Mouse (Mus musculus) liver, embryonic 14.5 days (tissue): ENCODE data around the gene Nxf7. TPM values are rescaled to one million over a fixed set of nuclear protein-coding genes. Genes with fewer than 3 reads are reported as not detected.
"Not testable (repeated sequence)": the region's sequence is repeated elsewhere in the genome, so short reads cannot be mapped to it uniquely, and the experiment has no call there.

Source experiments
- ATAC-seq: fragments of 200-750 bp; cut with Nextera tagmentation; 2 replicates; pipeline ENCODE4 v1.8.0; 2017; ENCODE audit warnings: moderate number of reproducible peaks, mild to moderate bottlenecking, moderate library complexity; ENCODE audit not compliant: insufficient read depth
- DNase-seq, 3 experiments: peaks; one replicate each; pipeline ENCODE4 v3.0.0-alpha.2; 2012 to 2013; ENCODE audit warnings: low read depth in 3 of 3, low spot score in 3 of 3
- H3K27ac ChIP-seq: fragments of 300-500 bp; sonication (generic); 2 replicates; pipeline ENCODE4 v1.5.1; 2014; ENCODE audit warnings: moderate library complexity, mild to moderate bottlenecking, control low read depth, inconsistent platforms
- H3K27me3 ChIP-seq: fragments of 300-500 bp; sonication (generic); 2 replicates; pipeline ENCODE4 v1.6.1; 2014; ENCODE audit warnings: mild to moderate bottlenecking, low read length, moderate library complexity; ENCODE audit not compliant: control insufficient read depth, insufficient read depth
- H3K36me3 ChIP-seq: fragments of 300-500 bp; sonication (generic); replicated peaks from 2 replicates; pipeline ENCODE4 v1.6.1; 2014; ENCODE audit warnings: low read depth; ENCODE audit not compliant: control insufficient read depth, insufficient read depth
- H3K4me1 ChIP-seq, 2 experiments: fragments of 200-500 bp in 1 of 2; fragments of 300-500 bp in 1 of 2; sonication (generic) in 1 of 2; replicated peaks; 2 replicates each; pipeline ENCODE4 v1.6.1; 2012 to 2014; ENCODE audit warnings: antibody characterized with exemption in 1 of 2, inconsistent platforms in 1 of 2, low read length in 1 of 2; ENCODE audit not compliant: control insufficient read depth in 2 of 2, insufficient read depth in 2 of 2
- H3K4me2 ChIP-seq: fragments of 300-500 bp; sonication (generic); 2 replicates; pipeline ENCODE4 v1.6.1; 2014; ENCODE audit warnings: low read depth, mild to moderate bottlenecking, control low read depth, moderate library complexity
- H3K4me3 ChIP-seq, 2 experiments: fragments of 200-500 bp in 1 of 2; fragments of 300-500 bp in 1 of 2; sonication (generic) in 1 of 2; 2 replicates each; pipeline ENCODE4 v1.5.1; 2012 to 2014; ENCODE audit warnings: low read depth in 2 of 2, low read length in 2 of 2, mild to moderate bottlenecking in 2 of 2, control low read depth in 1 of 2, inconsistent platforms in 1 of 2, moderate library complexity in 1 of 2; ENCODE audit not compliant: insufficient read depth in 1 of 2
- H3K9ac ChIP-seq: fragments of 300-500 bp; sonication (generic); replicated peaks from 2 replicates; pipeline ENCODE4 v1.6.1; 2014; ENCODE audit warnings: mild to moderate bottlenecking, control low read depth, moderate library complexity
- H3K9me3 ChIP-seq: fragments of 300-500 bp; sonication (generic); 2 replicates; pipeline ENCODE4 v1.6.1; 2016; ENCODE audit warnings: low read length, mixed read lengths; ENCODE audit not compliant: control insufficient read depth
- CTCF ChIP-seq: IDR thresholded peaks from 2 replicates; pipeline ENCODE4 v1.5.1; 2016; ENCODE audit warnings: antibody characterized with exemption, low read depth, control low read depth
- EP300 ChIP-seq: IDR thresholded peaks from 2 replicates; pipeline ENCODE4 v1.6.1; 2016; ENCODE audit warnings: antibody characterized with exemption, low read depth
- WGBS: fragments of 180-500 bp; shearing (Covaris S2); extraction: QIAGEN DNeasy Blood & Tissue Kit; methylation state at CpG from one replicate; pipeline ENCODE4 v1.1.7; 2014; ENCODE audit not compliant: insufficient replicate concordance; 5-methylcytosine and 5-hydroxymethylcytosine counted together
- polyA plus RNA-seq, 2 experiments: library from polyadenylated mRNA; depleted of rRNA in 1 of 2; stranded (reverse) in 1 of 2; unstranded in 1 of 2; fragments of >200 nt; fragmentation: Nextera tagmentation in 1 of 2; extraction: Ambion mirVana in 1 of 2; gene quantifications; 2 replicates each; pipeline versions ENCODE4 v1.2.1 to v1.2.3; 2012 to 2014

Gene Nxf7
- polyA plus RNA-seq, 2 experiments: 0.18 TPM; not detected in 1

DNA sequence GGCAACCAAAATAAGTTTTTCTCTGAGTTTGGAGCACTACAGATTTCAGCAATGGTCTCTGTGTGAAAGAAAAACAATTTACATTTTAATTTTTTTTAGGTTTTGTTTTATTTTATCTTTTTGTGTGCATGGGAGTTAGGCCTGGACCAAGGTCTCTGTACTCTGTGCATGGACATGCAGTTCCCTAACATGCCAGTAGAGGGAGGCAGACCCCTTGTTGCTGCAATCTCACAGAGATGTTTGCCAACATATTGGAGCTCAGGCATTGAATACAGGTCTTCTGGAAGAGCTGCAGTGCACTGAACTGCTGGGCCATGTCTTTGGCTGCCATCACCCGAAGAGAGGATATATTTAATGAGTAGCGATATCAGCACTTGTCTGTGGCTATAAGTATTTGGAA lies 29.1 kb downstream of the Nxf7 start:
- not testable (repeated sequence) for H3K4me2 ChIP-seq, DNase-seq, H3K9ac ChIP-seq, H3K36me3 ChIP-seq, H3K27ac ChIP-seq, H3K27me3 ChIP-seq, ATAC-seq, H3K4me1 ChIP-seq, H3K4me3 ChIP-seq, H3K9me3 ChIP-seq
- 0% methylated on average over 1 of the region's 2 CpGs for WGBS
- TF ChIP-seq CTCF: peak; percentile 76

- H3K4me1 ChIP-seq, H3K4me3 ChIP-seq, H3K9me3 ChIP-seq, H3K9ac ChIP-seq, H3K36me3 ChIP-seq, H3K27ac ChIP-seq, H3K27me3 ChIP-seq, ATAC-seq, H3K4me2 ChIP-seq, DNase-seq: not testable (repeated sequence)
- 32% methylated on average over 4 of the region's 4 CpGs for WGBS
These were observed 33.6 kb downstream of the Nxf7 start for GRCm38 (mm10) chrX:135564934-135565333.

DNA sequence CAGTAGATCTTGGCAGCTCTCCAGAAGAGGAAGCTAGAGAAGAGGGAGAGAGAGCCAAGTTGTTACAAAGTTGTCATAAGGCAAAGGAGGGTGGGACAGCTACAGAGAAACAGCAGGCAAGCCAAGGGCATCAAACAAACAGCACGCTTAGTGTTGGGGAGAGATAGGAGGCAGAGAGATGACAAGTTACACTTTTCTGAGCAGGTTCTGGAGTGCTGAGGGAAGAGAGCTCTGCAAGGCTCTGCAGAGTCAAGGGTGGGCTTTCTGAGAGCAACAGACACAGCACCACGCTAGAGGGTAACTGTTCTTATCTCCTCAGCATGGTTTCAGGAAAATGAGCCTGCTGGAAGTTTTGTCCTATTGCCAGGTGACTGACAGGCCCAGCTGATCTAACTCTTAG lies 35.7 kb downstream of the Nxf7 start:
- Histone ChIP-seq H3K4me1 (no peaks in the 10 kb centered on the region), H3K4me3 (no peak overlapping the region), H3K4me2 (no peak overlapping the region), H3K27me3 (no peaks in the 10 kb centered on the region), H3K9me3 (no peaks in the 10 kb centered on the region), H3K9ac (no peak overlapping the region), H3K27ac (no peak overlapping the region), H3K36me3 (no peaks in the 10 kb centered on the region)
- TF ChIP-seq CTCF (no peak), EP300 (no peak)
- DNase-seq (no peak), ATAC-seq (no peak)
- 28% methylated on average over 2 of the region's 2 CpGs for WGBS

GRCm38 (mm10) chrX:135561693-135562092 lies 36.9 kb downstream of the Nxf7 start:
- H3K27me3 ChIP-seq, H3K9ac ChIP-seq, H3K4me3 ChIP-seq, H3K27ac ChIP-seq, ATAC-seq, H3K36me3 ChIP-seq, DNase-seq, H3K4me1 ChIP-seq, H3K4me2 ChIP-seq, H3K9me3 ChIP-seq: not testable (repeated sequence)
- 17% methylated on average over 2 of the region's 2 CpGs for WGBS

GRCm38 (mm10) chrX:135560933-135561332 lies 37.6 kb downstream of the Nxf7 start:
- H3K9me3 ChIP-seq, H3K4me2 ChIP-seq, DNase-seq, H3K36me3 ChIP-seq, ATAC-seq, H3K27me3 ChIP-seq, H3K27ac ChIP-seq, H3K9ac ChIP-seq, H3K4me3 ChIP-seq, H3K4me1 ChIP-seq: not testable (repeated sequence)
- peak; percentile 48; the same call in 1 of the 2 replicates for TF ChIP-seq CTCF
- WGBS: 4% methylated on average over 4 of the region's 4 CpGs

DNA sequence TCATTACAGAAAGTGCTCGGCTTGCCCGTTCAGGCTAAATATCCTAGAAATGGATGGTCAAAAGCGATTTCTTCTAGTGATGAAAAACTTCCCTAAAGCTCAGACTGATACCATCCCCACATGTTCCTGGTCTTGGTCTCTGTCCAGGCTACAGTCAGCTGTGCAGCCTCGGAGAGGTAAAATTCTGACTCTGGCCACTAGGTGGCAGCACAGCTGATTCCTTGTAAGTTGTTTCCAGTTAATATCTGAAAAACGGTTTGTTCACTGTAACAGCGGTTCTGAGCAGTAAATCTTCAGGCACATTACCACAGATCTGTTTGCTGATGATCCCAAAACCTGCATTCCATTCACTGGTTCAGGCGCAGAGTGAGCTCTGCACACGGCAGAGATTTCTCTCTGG lies 38.9 kb downstream of the Nxf7 start:
- not testable (repeated sequence) for H3K9ac ChIP-seq, H3K27ac ChIP-seq, DNase-seq, H3K4me1 ChIP-seq, H3K4me3 ChIP-seq, ATAC-seq, H3K36me3 ChIP-seq, H3K9me3 ChIP-seq, H3K4me2 ChIP-seq, H3K27me3 ChIP-seq
- peak; percentile 46 for TF ChIP-seq CTCF
- 22% methylated on average over 8 of the region's 8 CpGs for WGBS

Other genes with a start within 250 kb of the Nxf7 start
- not detected in 2 replicates for gene Gm5128, start 225.5 kb downstream of the Nxf7 start, polyA plus RNA-seq (2012; rRNA removed)
- gene Gm5128, start 225.5 kb downstream of the Nxf7 start, polyA plus RNA-seq (2014; fragmentation: Nextera tagmentation; extraction: Ambion mirVana): not detected in 2 replicates
- gene Gm7903, start 164.9 kb downstream of the Nxf7 start, polyA plus RNA-seq (2012; rRNA removed): not detected in 2 replicates
- not detected in 2 replicates for gene Gm7903, start 164.9 kb downstream of the Nxf7 start, polyA plus RNA-seq (2014; fragmentation: Nextera tagmentation; extraction: Ambion mirVana)
- gene AV320801, start 104.2 kb downstream of the Nxf7 start, polyA plus RNA-seq (2012; rRNA removed): not detected in 2 replicates
- gene AV320801, start 104.2 kb downstream of the Nxf7 start, polyA plus RNA-seq (2014; fragmentation: Nextera tagmentation; extraction: Ambion mirVana): not detected in 2 replicates
- gene Prame, start 28.9 kb upstream of the Nxf7 start, polyA plus RNA-seq (2012; rRNA removed): not detected in 2 replicates
- gene Prame, start 28.9 kb upstream of the Nxf7 start, polyA plus RNA-seq (2014; fragmentation: Nextera tagmentation; extraction: Ambion mirVana): not detected in 2 replicates
- not detected in 2 replicates for gene Tcp11x2, start 95.0 kb upstream of the Nxf7 start, polyA plus RNA-seq (2012; rRNA removed)
- not detected in 2 replicates for gene Tcp11x2, start 95.0 kb upstream of the Nxf7 start, polyA plus RNA-seq (2014; fragmentation: Nextera tagmentation; extraction: Ambion mirVana)
- gene Tmsb15a, start 126.5 kb upstream of the Nxf7 start, polyA plus RNA-seq (2012; rRNA removed): not detected in 2 replicates
- not detected in 2 replicates for gene Tmsb15a, start 126.5 kb upstream of the Nxf7 start, polyA plus RNA-seq (2014; fragmentation: Nextera tagmentation; extraction: Ambion mirVana)
- 1.0 and 1.7 TPM in 2 replicates for gene Armcx5, start 144.0 kb upstream of the Nxf7 start, polyA plus RNA-seq (2012; rRNA removed)
- gene Armcx5, start 144.0 kb upstream of the Nxf7 start, polyA plus RNA-seq (2014; fragmentation: Nextera tagmentation; extraction: Ambion mirVana): 2.2 and 2.4 TPM in 2 replicates
- gene Gprasp1, start 144.0 kb upstream of the Nxf7 start, polyA plus RNA-seq (2012; rRNA removed): 3.5 and 5.9 TPM in 2 replicates
- gene Gprasp1, start 144.0 kb upstream of the Nxf7 start, polyA plus RNA-seq (2014; fragmentation: Nextera tagmentation; extraction: Ambion mirVana): 6.2 and 7.7 TPM in 2 replicates
- gene Bhlhb9, start 198.8 kb upstream of the Nxf7 start, polyA plus RNA-seq (2012; rRNA removed): 3.1 and 5.8 TPM in 2 replicates
- 8.7 and 10.3 TPM in 2 replicates for gene Bhlhb9, start 198.8 kb upstream of the Nxf7 start, polyA plus RNA-seq (2014; fragmentation: Nextera tagmentation; extraction: Ambion mirVana)
- gene Gprasp2, start 240.3 kb upstream of the Nxf7 start, polyA plus RNA-seq (2012; rRNA removed): 0.88 and 1.0 TPM in 2 replicates
- gene Gprasp2, start 240.3 kb upstream of the Nxf7 start, polyA plus RNA-seq (2014; fragmentation: Nextera tagmentation; extraction: Ambion mirVana): 0.67 and 0.80 TPM in 2 replicates